Mouse (Mus musculus) lung, postnatal 0 days (tissue): ENCODE measurements around the gene Tmem213.
A peak's percentile ranks its signal among the peaks of the same experiment; 100 is the strongest.

Experiments used
- CTCF ChIP-seq: IDR thresholded peaks from 2 replicates; pipeline ENCODE4 v1.5.1; 2016; ENCODE audit warnings: antibody characterized with exemption, mild to moderate bottlenecking
- EP300 ChIP-seq: IDR thresholded peaks from 2 replicates; pipeline ENCODE4 v1.6.1; 2016; ENCODE audit warnings: antibody characterized with exemption, mild to moderate bottlenecking, control low read depth

- TF ChIP-seq EP300: peak; percentile 100
- no peak for TF ChIP-seq CTCF
Observed at GRCm38 (mm10) chr6:38120681-38121371, 11.8 kb downstream of the Tmem213 start.
